Mouse (Mus musculus) forebrain, embryonic 11.5 days (tissue): ENCODE data around the gene Ctdnep1. TPM values are rescaled to one million over a fixed set of nuclear protein-coding genes. Genes with fewer than 3 reads are reported as not detected.

Source experiments
- ATAC-seq: fragments of 200-750 bp; cut with Nextera tagmentation; replicated peaks from 2 replicates; pipeline ENCODE4 v1.8.0; 2017; ENCODE audit warnings: moderate TSS enrichment; ENCODE audit not compliant: low FRiP score
- DNase-seq: peaks from one replicate; pipeline ENCODE4 v3.0.0-alpha.2; 2017; ENCODE audit warnings: low spot score
- H3K27ac ChIP-seq: fragments of 300-500 bp; sonication (generic); 2 replicates; pipeline ENCODE4 v1.5.1; 2014; ENCODE audit warnings: low read depth, low read length
- H3K27me3 ChIP-seq: fragments of 300-500 bp; sonication (generic); 2 replicates; pipeline ENCODE4 v1.6.1; 2014; ENCODE audit warnings: mild to moderate bottlenecking, low read length, mixed read lengths; ENCODE audit not compliant: control insufficient read depth, insufficient read depth
- H3K36me3 ChIP-seq: fragments of 300-500 bp; sonication (generic); 2 replicates; pipeline ENCODE4 v1.6.1; 2014; ENCODE audit warnings: mild to moderate bottlenecking, low read length, moderate library complexity, mixed read lengths; ENCODE audit not compliant: control insufficient read depth, insufficient read depth
- H3K4me1 ChIP-seq: fragments of 300-500 bp; sonication (generic); replicated peaks from 2 replicates; pipeline ENCODE4 v1.6.1; 2014; ENCODE audit warnings: low read length, mixed read lengths; ENCODE audit not compliant: control insufficient read depth, insufficient read depth
- H3K4me2 ChIP-seq: fragments of 300-500 bp; sonication (generic); 2 replicates; pipeline ENCODE4 v1.6.1; 2014; ENCODE audit warnings: low read depth, mild to moderate bottlenecking, low read length, moderate library complexity, mixed read lengths; ENCODE audit not compliant: severe bottlenecking
- H3K4me3 ChIP-seq: fragments of 300-500 bp; sonication (generic); 2 replicates; pipeline ENCODE4 v1.5.1; 2014; ENCODE audit warnings: low read depth, low read length
- H3K9ac ChIP-seq: fragments of 300-500 bp; sonication (generic); 2 replicates; pipeline ENCODE4 v1.6.1; 2014; ENCODE audit warnings: low read length
- H3K9me3 ChIP-seq: fragments of 300-500 bp; sonication (generic); 2 replicates; pipeline ENCODE4 v1.6.1; 2016; ENCODE audit warnings: low read length, mixed read lengths; ENCODE audit not compliant: control insufficient read depth
- WGBS: fragments of 180-500 bp; shearing (Covaris S2); extraction: QIAGEN DNeasy Blood & Tissue Kit; methylation state at CpG from one replicate; pipeline ENCODE4 v1.1.7; 2014; 5-methylcytosine and 5-hydroxymethylcytosine counted together
- polyA plus RNA-seq: library from polyadenylated mRNA; unstranded; fragments of >200 nt; fragmentation: Nextera tagmentation; extraction: Ambion mirVana; gene quantifications from 2 replicates; pipeline ENCODE4 v1.2.1, GENCODE M21; 2014

The Ctdnep1 gene
- polyA plus RNA-seq, 1 experiment from 2014 or later: 20.4 TPM

DNA sequence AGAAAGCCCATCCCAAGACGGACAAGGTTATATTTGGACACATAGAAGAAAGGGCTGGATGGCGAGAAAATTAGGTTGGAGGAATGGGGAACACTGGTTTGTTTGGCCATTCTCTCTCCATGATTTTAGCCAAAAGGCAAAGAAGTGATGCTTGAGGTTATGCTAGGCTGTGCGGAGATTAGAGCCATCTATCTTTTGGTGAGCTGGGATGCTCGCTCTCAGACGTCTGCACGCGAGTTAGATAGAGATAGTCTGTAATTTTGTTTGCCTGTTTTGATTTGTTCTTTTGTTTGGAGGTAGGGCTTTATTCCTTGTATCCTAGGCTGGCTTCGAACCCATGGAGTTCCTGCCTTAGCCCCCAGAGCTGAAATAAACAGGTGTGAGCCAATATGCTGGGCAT is 20.2 kb downstream of the Ctdnep1 start:
- Histone ChIP-seq H3K27me3 (no peaks in the 10 kb centered on the region), H3K9ac (peak overlapping the region; percentile 85), H3K4me1 (peaks cover 14% of the 10 kb centered on the region), H3K4me2 (peak overlapping the region; percentile 93), H3K4me3 (peak overlapping the region; percentile 74), H3K9me3 (no peaks in the 10 kb centered on the region), H3K27ac (peak overlapping the region; percentile 82), H3K36me3 (peaks cover 22% of the 10 kb centered on the region)
- ATAC-seq (no peak), DNase-seq (no peak)
- WGBS: 10% methylated on average over 8 of the region's 8 CpGs

DNA sequence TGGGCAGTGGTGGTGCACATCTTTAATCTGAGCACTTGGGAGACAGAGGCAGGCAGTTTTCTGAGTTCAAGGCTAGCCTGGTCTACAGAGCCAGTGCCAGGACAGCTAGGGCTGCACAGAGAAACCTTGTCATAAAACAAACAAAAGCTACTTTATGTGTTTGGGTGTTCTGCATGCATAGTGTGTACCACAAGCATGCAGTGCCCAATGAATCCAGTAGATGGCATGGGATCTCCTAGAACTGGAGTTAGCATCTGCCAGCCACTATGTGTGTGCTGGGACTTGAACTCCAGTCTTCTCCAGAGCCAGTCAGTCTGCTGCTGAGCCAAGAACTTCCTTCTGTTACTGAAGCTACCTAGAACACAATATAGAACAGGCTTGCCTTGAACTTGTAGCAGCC is 20.9 kb downstream of the Ctdnep1 start:
- no peak overlapping the region for H3K9ac ChIP-seq
- H3K4me1 ChIP-seq: peaks cover 14% of the 10 kb centered on the region
- peaks cover 26% of the 10 kb centered on the region for H3K36me3 ChIP-seq

DNA sequence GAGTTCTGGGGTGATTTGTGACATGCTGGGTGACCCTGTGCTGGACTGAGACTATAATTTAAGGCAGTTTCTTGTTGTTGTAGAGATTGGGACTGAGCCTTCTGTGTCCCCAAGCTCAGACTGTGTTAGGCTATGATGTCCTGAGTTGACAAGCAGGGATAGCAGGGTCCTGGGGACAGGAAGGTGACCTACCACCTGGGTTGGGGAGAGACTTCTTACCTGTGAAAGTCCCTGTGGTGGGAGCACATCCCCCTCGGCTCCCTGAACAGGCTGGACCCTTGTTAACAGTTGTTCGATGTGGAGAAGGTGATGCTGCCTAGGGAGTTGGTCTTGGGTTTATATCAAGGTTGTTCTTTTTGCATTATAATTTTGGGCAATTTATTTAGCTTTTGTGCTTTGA is 21.5 kb downstream of the Ctdnep1 start:
- Histone ChIP-seq H3K27me3 (no peaks in the 10 kb centered on the region), H3K9ac (no peak overlapping the region), H3K27ac (no peak overlapping the region), H3K36me3 (peaks cover 29% of the 10 kb centered on the region), H3K4me1 (peaks cover 14% of the 10 kb centered on the region), H3K4me2 (peak overlapping the region; percentile 8; the same call in 1 of the 2 replicates), H3K9me3 (no peaks in the 10 kb centered on the region), H3K4me3 (0 out of 2 replicates have a peak overlapping the region, but pooled peaks have one; percentile 1)
- DNase-seq (no peak), ATAC-seq (no peak)
- WGBS: 91% methylated on average over 2 of the region's 2 CpGs

More for the DNA sequence above, 20.9 kb downstream of the Ctdnep1 start:
- DNase-seq (peak; percentile 65), ATAC-seq (no peak)
- Histone ChIP-seq H3K27me3 (no peaks in the 10 kb centered on the region), H3K27ac (no peak overlapping the region), H3K4me2 (peak overlapping the region; percentile 93), H3K4me3 (peak overlapping the region; percentile 74), H3K9me3 (no peaks in the 10 kb centered on the region)

DNA sequence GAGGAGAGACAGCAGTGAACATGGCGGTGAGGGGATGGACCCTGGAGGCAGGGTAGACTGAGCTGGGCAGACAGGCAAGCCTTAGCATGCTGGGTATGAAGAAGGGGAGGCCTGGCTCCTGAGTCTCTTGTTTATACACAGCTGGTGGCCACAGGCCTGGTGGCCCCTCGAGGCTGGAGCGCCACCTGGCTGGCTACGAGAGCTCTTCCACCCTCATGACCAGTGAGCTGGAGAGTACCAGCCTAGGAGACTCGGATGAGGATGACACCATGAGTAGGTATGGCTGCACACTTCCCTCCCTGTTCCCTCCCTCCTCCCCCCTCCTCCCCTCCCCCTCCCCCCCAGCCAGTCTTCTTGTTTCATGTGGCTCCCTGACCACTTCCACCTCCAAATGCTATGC is 24.6 kb downstream of the Ctdnep1 start:
- ATAC-seq (no peak), DNase-seq (peak; percentile 53)
- H3K9ac ChIP-seq: no peak overlapping the region
- no peak overlapping the region for H3K27ac ChIP-seq
- H3K36me3 ChIP-seq: peaks cover 23% of the 10 kb centered on the region; the same call in 1 of the 2 replicates
- 58% methylated on average over 5 of the region's 5 CpGs for WGBS
- H3K4me1 ChIP-seq: peaks cover 9% of the 10 kb centered on the region; the same call in 1 of the 2 replicates
- no peak overlapping the region for H3K4me3 ChIP-seq
- H3K4me2 ChIP-seq: no peak overlapping the region
- no peaks in the 10 kb centered on the region for H3K9me3 ChIP-seq
- no peaks in the 10 kb centered on the region for H3K27me3 ChIP-seq

DNA sequence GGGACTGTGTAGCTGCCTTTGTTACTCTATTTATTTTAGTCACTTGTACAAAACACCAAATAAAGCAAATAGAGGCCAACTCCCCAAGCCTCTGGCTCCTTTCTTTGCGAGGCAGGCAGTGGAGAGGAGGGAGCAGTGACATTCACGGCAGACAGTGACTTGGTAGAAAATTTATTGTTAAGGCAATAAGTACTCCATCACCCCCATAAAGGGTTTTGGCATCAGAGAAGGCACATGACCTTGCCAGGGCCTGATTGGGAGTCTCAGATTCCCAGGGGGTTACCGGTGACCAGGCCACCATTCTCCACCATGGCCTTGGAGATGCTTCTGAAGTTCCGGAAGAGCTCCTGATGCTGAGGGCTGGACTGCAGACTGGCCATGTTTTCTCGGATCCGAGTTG is 29.1 kb downstream of the Ctdnep1 start:
- Histone ChIP-seq H3K9me3 (no peaks in the 10 kb centered on the region), H3K4me1 (peaks cover 5% of the 10 kb centered on the region; the same call in 1 of the 2 replicates), H3K27me3 (no peaks in the 10 kb centered on the region), H3K4me2 (no peak overlapping the region), H3K9ac (no peak overlapping the region), H3K36me3 (peaks cover 25% of the 10 kb centered on the region), H3K4me3 (no peak overlapping the region), H3K27ac (no peak overlapping the region)
- no peak for ATAC-seq
- WGBS: 93% methylated on average over 6 of the region's 6 CpGs
- no peak for DNase-seq

DNA sequence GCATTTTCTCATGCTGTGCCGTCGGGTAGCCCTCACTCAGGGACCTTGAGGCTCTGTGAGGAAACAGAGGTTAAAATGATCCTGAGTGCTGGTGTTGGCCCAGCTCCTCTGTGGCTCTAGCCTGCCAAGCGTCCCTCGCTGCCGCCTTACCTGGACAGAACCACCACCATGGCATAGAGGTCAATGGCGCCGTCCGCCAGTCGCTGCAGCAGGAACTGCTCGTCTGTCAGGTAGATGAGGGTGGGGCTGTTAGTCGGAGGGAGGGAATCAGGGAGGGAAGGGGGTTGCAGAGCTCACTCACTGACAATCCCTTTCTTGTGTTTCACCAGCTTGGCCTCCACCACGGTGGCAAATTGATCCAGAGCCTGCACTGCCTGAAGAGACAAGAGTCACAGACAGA is 29.6 kb downstream of the Ctdnep1 start:
- H3K36me3 ChIP-seq: peaks cover 23% of the 10 kb centered on the region
- H3K9ac ChIP-seq: no peak overlapping the region
- whole genome bisulfite sequencing: 89% methylated on average over 12 of the region's 12 CpGs
- no peak overlapping the region for H3K4me2 ChIP-seq
- H3K4me3 ChIP-seq: no peak overlapping the region
- ATAC-seq: no peak
- no peaks in the 10 kb centered on the region for H3K27me3 ChIP-seq
- DNase-seq: no peak
- peaks cover 5% of the 10 kb centered on the region; the same call in 1 of the 2 replicates for H3K4me1 ChIP-seq
- no peaks in the 10 kb centered on the region for H3K9me3 ChIP-seq
- no peak overlapping the region for H3K27ac ChIP-seq

DNA sequence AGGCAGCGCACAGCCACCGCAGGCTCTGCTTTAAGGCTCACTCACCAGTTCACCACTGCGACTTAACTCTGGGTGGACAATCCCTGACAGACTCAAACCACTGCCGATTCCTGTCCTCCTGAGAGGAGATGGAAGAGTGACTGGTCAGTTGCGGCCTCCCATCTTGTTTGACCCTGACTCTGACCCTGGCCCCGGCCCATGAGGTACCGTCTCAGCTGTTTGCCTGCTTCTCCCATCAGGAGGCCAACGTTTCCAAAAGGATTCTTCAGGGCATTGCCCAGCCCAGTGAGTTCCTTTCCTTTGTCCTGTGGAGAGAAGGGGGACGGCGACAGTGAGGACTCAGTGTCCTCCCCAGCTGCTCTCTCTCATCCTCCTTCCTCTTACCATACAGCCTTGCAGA is 30.0 kb downstream of the Ctdnep1 start:
- Histone ChIP-seq H3K27ac (no peak overlapping the region), H3K36me3 (peaks cover 22% of the 10 kb centered on the region), H3K9me3 (no peaks in the 10 kb centered on the region), H3K27me3 (no peaks in the 10 kb centered on the region), H3K4me1 (peaks cover 5% of the 10 kb centered on the region; the same call in 1 of the 2 replicates), H3K4me2 (no peak overlapping the region), H3K4me3 (no peak overlapping the region), H3K9ac (no peak overlapping the region)
- ATAC-seq: no peak
- WGBS: 88% methylated on average over 10 of the region's 10 CpGs
- DNase-seq: no peak

DNA sequence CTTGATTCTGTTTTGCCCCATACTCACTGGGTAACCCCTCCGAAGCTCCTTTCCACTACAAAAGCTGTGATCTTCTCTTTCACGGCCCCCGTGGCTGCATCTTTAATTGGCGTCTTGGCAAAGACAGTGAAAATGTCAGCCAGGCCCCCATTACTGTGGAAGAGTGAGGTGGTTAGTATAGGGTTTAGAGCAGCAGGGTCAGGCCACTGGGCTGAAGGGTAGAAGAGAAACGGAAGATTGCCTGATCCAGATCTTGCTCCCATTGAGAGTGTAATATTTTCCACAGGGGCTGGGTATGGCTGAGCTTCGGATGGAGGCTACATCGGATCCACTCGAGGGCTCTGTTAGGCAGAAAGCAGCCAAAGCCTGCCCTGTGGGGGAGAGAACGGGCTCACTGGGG is 32.0 kb downstream of the Ctdnep1 start:
- peaks cover 10% of the 10 kb centered on the region for H3K36me3 ChIP-seq
- no peak for ATAC-seq

DNA sequence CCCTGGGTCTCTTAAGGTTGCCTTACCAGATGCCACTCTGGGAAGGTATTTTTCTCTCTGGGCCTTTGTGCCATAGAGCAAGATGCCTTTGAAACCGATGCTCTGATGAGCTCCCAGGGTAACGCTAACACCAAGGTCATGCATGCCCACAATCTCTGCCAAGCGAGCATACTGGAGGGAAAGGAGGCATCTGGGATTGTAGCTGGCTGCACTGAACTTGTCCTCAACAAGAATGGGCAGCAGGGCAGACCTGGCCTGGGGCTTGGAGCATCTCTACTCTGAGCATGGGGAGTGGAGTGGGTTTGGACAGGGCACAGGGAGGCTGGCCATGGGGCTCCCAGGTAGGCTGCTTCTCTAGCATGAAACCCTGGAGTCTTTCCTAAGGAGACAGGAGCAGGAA is 32.5 kb downstream of the Ctdnep1 start:
- Histone ChIP-seq H3K4me1 (peaks cover 16% of the 10 kb centered on the region; the same call in 1 of the 2 replicates), H3K36me3 (peaks cover 9% of the 10 kb centered on the region), H3K27ac (no peak overlapping the region), H3K9me3 (no peaks in the 10 kb centered on the region), H3K4me2 (no peak overlapping the region), H3K27me3 (no peaks in the 10 kb centered on the region), H3K4me3 (no peak overlapping the region), H3K9ac (no peak overlapping the region)
- 87% methylated on average over 3 of the region's 3 CpGs for WGBS
- ATAC-seq: no peak
- no peak for DNase-seq

More for the DNA sequence above, 32.0 kb downstream of the Ctdnep1 start:
- no peak for DNase-seq
- no peak overlapping the region for H3K27ac ChIP-seq
- no peaks in the 10 kb centered on the region for H3K27me3 ChIP-seq
- 88% methylated on average over 9 of the region's 9 CpGs for WGBS
- H3K9me3 ChIP-seq: no peaks in the 10 kb centered on the region
- no peak overlapping the region for H3K4me2 ChIP-seq
- no peak overlapping the region for H3K4me3 ChIP-seq
- H3K4me1 ChIP-seq: peaks cover 15% of the 10 kb centered on the region; the same call in 1 of the 2 replicates
- H3K9ac ChIP-seq: no peak overlapping the region
